Mouse (Mus musculus): ENCODE measurements around the gene Fbxo42. TPM values are rescaled to one million over a fixed set of nuclear protein-coding genes. Genes with fewer than 3 reads are reported as not detected.
A peak's percentile ranks its signal among the peaks of the same experiment; 100 is the strongest.

Fbxo42 gene
- polyA plus RNA-seq, 1 experiment from 2014 or later, result 31.7 TPM

DNA sequence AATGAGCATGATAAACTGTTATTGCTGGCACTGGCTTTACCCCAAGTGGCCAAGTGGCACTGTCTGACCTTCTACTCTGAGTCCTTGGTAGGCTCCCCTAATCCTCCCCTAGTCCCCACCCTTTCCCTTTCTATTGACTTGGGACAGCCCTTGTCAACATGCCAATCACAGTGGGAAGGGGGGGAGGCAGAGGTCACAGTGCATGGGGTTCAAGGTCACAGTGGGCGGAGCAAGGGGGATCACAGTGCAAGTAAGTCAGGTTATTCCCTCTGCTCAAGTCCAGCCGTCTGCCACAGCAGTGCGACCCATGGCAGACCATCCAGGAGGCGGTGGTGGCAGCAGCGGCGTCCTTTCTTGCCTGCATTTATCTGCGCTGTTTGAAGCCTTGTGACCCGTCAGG lies 32.3 kb upstream of the Fbxo42 start:
- H3K4me1 ChIP-seq (ENCODE audit: control insufficient read depth, insufficient read depth, low read length), result no peaks in the 10 kb centered on the region; the same call in 1 of the 2 replicates
- 94% methylated on average over 8 of the region's 8 CpGs for WGBS
- H3K4me3 ChIP-seq (ENCODE audit: low read depth, low read length), result no peak overlapping the region
- no peaks in the 10 kb centered on the region for H3K9me3 ChIP-seq (ENCODE audit: control insufficient read depth, low read length)
- H3K4me2 ChIP-seq (ENCODE audit: low read depth, low read length), result no peak overlapping the region
- peaks cover 39% of the 10 kb centered on the region for H3K36me3 ChIP-seq (ENCODE audit: control insufficient read depth, insufficient read depth, low read length)
- ATAC-seq (ENCODE audit: low read depth), result no peak
- H3K27ac ChIP-seq (ENCODE audit: low read depth, low read length), result no peak overlapping the region
- H3K27me3 ChIP-seq (ENCODE audit: control insufficient read depth, insufficient read depth, low read length), result no peaks in the 10 kb centered on the region
- no peak overlapping the region for H3K9ac ChIP-seq (replicated peaks; ENCODE audit: low read depth, low read length)

DNA sequence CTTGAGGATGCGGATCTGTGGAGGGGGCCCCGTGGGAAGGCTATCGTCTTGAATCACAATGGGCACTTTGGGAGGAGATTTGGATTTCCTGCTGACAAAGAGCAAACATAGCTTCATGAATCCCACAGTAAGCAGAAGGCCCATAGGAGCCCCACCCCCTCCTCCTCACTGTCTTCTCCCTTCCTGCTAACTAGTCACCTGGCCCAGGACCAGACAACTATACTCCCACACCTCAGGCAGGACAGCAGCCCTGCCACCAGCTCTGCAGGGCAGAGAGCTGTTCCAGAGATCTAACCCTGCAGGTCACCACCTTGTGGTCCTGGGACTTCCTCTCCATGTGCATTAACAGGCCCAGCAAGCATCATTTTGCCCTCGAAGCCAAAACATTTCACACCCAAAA lies 29.0 kb upstream of the Fbxo42 start:
- no peaks in the 10 kb centered on the region for H3K27me3 ChIP-seq (ENCODE audit: control insufficient read depth, insufficient read depth, low read length)
- ATAC-seq (ENCODE audit: low read depth), result no peak
- peaks cover 6% of the 10 kb centered on the region; the same call in 1 of the 2 replicates for H3K4me1 ChIP-seq (ENCODE audit: control insufficient read depth, insufficient read depth, low read length)
- H3K9ac ChIP-seq (replicated peaks; ENCODE audit: low read depth, low read length), result no peak overlapping the region
- peaks cover 31% of the 10 kb centered on the region for H3K36me3 ChIP-seq (ENCODE audit: control insufficient read depth, insufficient read depth, low read length)
- no peak overlapping the region for H3K27ac ChIP-seq (ENCODE audit: low read depth, low read length)
- no peaks in the 10 kb centered on the region for H3K9me3 ChIP-seq (ENCODE audit: control insufficient read depth, low read length)
- no peak overlapping the region for H3K4me2 ChIP-seq (ENCODE audit: low read depth, low read length)
- no peak overlapping the region for H3K4me3 ChIP-seq (ENCODE audit: low read depth, low read length)
- 73% methylated on average over 4 of the region's 4 CpGs for WGBS

DNA sequence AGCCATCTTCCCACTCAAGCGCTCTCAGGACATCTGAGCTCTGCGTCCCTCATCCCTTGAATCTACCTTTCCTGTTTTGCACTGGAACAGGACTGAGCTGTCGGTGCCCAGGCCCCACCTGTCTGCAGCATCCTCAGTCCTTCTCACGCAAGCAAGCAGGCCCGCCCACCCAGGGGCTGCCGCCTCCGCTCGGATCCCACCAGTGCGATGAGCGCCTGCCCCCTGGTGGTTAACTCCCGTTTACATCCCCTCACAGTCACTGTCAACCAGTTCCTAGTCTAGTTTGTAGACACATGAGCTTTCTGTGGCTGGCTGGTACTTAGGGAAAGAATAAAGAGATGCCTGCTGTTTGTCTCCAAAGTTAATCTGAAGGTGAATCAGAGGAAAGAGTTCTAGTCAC lies 27.0 kb upstream of the Fbxo42 start:
- Histone ChIP-seq H3K27ac (ENCODE audit: low read depth, low read length) (no peak overlapping the region), H3K9ac (replicated peaks; ENCODE audit: low read depth, low read length) (no peak overlapping the region), H3K4me1 (ENCODE audit: control insufficient read depth, insufficient read depth, low read length) (peaks cover 6% of the 10 kb centered on the region; the same call in 1 of the 2 replicates), H3K4me3 (ENCODE audit: low read depth, low read length) (no peak overlapping the region), H3K9me3 (ENCODE audit: control insufficient read depth, low read length) (no peaks in the 10 kb centered on the region), H3K27me3 (ENCODE audit: control insufficient read depth, insufficient read depth, low read length) (no peaks in the 10 kb centered on the region), H3K36me3 (ENCODE audit: control insufficient read depth, insufficient read depth, low read length) (peaks cover 20% of the 10 kb centered on the region), H3K4me2 (ENCODE audit: low read depth, low read length) (no peak overlapping the region)
- WGBS, result 22% methylated on average over 11 of the region's 11 CpGs
- ATAC-seq (ENCODE audit: low read depth), result peak; percentile 78

DNA sequence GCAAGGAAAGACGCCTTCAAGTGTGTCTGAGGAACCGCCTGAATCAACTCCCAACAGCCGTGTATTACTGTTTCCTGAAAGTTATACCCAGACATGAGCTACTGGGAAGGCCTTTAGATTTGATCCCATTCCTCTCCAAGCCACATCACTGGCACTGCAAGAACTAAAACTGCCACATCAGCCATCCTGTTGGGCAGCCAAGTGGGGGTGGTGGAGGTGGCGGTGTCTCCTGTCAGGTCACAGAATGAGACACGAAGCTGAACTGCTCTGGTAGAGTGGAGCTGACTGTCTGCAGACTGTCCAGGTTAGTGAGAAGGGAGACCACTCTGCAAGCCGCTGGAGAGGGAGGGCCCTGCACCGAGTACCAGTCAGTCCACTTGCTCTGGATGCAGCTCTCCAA lies 25.1 kb upstream of the Fbxo42 start:
- WGBS, result 89% methylated on average over 7 of the region's 7 CpGs
- Histone ChIP-seq H3K4me2 (ENCODE audit: low read depth, low read length) (no peak overlapping the region), H3K36me3 (ENCODE audit: control insufficient read depth, insufficient read depth, low read length) (0 out of 2 replicates have a peak, but pooled peaks cover 8% of the 10 kb centered on the region), H3K4me3 (ENCODE audit: low read depth, low read length) (no peak overlapping the region), H3K4me1 (ENCODE audit: control insufficient read depth, insufficient read depth, low read length) (peaks cover 6% of the 10 kb centered on the region; the same call in 1 of the 2 replicates), H3K9me3 (ENCODE audit: control insufficient read depth, low read length) (no peaks in the 10 kb centered on the region), H3K27ac (ENCODE audit: low read depth, low read length) (no peak overlapping the region), H3K27me3 (ENCODE audit: control insufficient read depth, insufficient read depth, low read length) (no peaks in the 10 kb centered on the region), H3K9ac (replicated peaks; ENCODE audit: low read depth, low read length) (no peak overlapping the region)
- ATAC-seq (ENCODE audit: low read depth), result no peak

DNA sequence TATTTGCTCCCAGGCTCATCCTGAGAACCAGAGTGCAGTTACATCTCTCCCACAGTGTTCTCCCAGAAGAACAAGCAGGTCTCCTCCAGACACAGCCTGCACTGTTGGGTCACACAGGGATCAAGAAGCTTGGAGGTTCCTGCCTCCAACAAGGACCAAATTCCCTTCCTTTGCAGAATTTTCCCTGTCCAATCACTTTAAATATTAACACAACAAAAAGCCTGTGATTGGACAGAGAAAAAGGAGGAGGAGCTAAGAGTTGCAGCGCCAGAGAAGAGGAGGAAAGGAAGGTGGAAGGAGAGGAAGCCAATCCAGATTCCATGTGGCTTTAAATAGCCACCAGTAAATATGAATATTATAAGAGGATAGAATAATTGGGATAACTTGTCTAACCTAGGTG lies 24.6 kb upstream of the Fbxo42 start:
- Histone ChIP-seq H3K27me3 (ENCODE audit: control insufficient read depth, insufficient read depth, low read length) (no peaks in the 10 kb centered on the region), H3K9ac (replicated peaks; ENCODE audit: low read depth, low read length) (no peak overlapping the region), H3K4me3 (ENCODE audit: low read depth, low read length) (no peak overlapping the region), H3K36me3 (ENCODE audit: control insufficient read depth, insufficient read depth, low read length) (0 out of 2 replicates have a peak, but pooled peaks cover 4% of the 10 kb centered on the region), H3K9me3 (ENCODE audit: control insufficient read depth, low read length) (no peaks in the 10 kb centered on the region), H3K4me2 (ENCODE audit: low read depth, low read length) (no peak overlapping the region), H3K4me1 (ENCODE audit: control insufficient read depth, insufficient read depth, low read length) (peaks cover 6% of the 10 kb centered on the region; the same call in 1 of the 2 replicates), H3K27ac (ENCODE audit: low read depth, low read length) (no peak overlapping the region)
- ATAC-seq (ENCODE audit: low read depth), result no peak
- 35% methylated on average over 1 of the region's 1 CpGs for WGBS

DNA sequence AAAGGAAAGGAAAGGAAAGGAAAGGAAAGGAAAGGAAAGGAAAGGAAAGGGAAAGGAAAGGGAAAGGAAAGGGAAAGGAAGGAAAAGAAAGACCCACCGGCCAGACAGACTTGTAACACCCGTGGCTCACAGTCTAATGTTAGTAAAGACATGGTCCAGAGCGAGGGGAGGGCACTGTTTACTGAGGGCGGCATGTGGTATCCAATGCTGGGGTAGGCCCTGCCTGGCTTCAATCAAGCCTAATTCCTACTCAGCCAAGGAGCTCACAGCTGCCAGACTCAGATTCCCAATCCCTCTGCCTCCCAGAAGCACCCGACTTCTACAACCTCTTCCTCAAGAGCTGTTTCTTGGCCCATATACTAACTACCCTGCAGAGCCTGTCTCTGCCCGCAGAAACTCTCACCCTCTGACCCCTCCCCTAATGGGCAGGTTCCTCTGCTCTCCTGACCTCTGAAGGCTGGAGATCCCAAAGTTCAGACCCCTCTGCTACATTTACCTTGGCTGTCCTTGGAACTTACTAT lies 18.5 kb upstream of the Fbxo42 start:
- no peak overlapping the region for H3K27ac ChIP-seq (ENCODE audit: low read depth, low read length)
- WGBS, result 76% methylated on average over 6 of the region's 6 CpGs
- ATAC-seq (ENCODE audit: low read depth), result no peak
- no peak overlapping the region for H3K4me3 ChIP-seq (ENCODE audit: low read depth, low read length)
- H3K9ac ChIP-seq (replicated peaks; ENCODE audit: low read depth, low read length), result no peak overlapping the region
- H3K4me2 ChIP-seq (ENCODE audit: low read depth, low read length), result no peak overlapping the region
- H3K9me3 ChIP-seq (ENCODE audit: control insufficient read depth, low read length), result no peaks in the 10 kb centered on the region
- no peaks in the 10 kb centered on the region for H3K36me3 ChIP-seq (ENCODE audit: control insufficient read depth, insufficient read depth, low read length)
- H3K4me1 ChIP-seq (ENCODE audit: control insufficient read depth, insufficient read depth, low read length), result peaks cover 11% of the 10 kb centered on the region
- no peaks in the 10 kb centered on the region for H3K27me3 ChIP-seq (ENCODE audit: control insufficient read depth, insufficient read depth, low read length)

DNA sequence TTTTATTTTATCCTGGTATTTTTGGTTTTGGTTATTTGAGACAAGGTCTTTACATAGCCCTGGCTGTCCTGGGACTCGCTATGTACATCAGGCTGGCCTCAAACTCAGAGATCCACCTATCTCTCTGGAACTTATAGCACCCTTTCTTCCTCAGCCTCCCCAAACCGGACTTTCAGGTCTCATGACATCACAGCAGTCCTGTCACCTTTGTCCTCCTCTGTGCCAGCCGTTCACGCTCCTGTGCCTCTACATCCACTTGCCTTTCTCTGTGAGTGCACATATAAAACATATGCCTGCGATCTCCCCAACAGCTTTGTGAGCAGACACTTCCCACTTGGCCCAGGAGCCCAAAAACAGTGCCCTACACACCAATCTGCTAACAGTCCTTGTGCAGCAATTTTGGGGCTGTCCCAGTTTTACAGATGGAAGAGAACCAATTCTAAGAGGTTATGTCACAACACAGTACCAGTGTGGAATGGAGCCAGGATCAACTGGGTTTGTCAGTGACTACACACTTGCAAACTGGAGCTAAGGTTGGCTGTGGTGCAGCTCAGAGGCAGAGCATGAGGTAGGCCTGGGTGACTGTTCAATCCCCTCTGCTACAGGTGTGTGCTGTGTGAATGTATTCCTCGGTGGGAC lies 16.9 kb upstream of the Fbxo42 start:
- 81% methylated on average over 6 of the region's 6 CpGs for WGBS
- ATAC-seq (ENCODE audit: low read depth), result no peak
- Histone ChIP-seq H3K4me1 (ENCODE audit: control insufficient read depth, insufficient read depth, low read length) (peaks cover 17% of the 10 kb centered on the region), H3K9me3 (ENCODE audit: control insufficient read depth, low read length) (no peaks in the 10 kb centered on the region), H3K36me3 (ENCODE audit: control insufficient read depth, insufficient read depth, low read length) (no peaks in the 10 kb centered on the region), H3K4me3 (ENCODE audit: low read depth, low read length) (no peak overlapping the region), H3K9ac (replicated peaks; ENCODE audit: low read depth, low read length) (no peak overlapping the region), H3K4me2 (ENCODE audit: low read depth, low read length) (no peak overlapping the region), H3K27ac (ENCODE audit: low read depth, low read length) (peak overlapping the region; percentile 41), H3K27me3 (ENCODE audit: control insufficient read depth, insufficient read depth, low read length) (no peaks in the 10 kb centered on the region)

DNA sequence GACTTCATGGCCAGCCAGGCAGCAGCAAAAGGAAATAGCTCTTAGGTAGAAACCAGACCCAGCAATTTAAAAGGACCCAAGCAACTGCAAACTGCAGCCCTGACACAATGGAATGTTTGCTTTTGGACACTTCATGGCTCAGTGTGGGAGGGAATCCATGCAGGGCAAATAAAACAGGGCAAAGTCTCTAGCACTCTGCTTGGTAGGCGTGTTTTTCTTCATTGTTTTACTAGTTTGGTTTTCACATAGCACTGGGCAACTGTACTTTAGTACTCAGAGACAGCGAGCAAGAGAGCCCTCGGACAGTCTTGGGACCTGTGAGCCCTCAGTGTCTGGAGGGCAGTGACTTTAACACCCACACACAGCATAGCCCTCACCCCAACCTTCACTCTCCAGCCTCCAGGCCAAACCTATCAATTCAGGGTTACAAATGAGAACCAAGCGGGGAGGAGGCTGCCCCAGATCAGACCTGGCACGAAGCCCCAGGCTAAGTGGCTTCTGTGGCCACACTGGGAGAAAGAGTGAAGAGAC lies 16.1 kb upstream of the Fbxo42 start:
- no peaks in the 10 kb centered on the region for H3K9me3 ChIP-seq (ENCODE audit: control insufficient read depth, low read length)
- no peak for ATAC-seq (ENCODE audit: low read depth)
- no peak overlapping the region for H3K9ac ChIP-seq (replicated peaks; ENCODE audit: low read depth, low read length)
- H3K36me3 ChIP-seq (ENCODE audit: control insufficient read depth, insufficient read depth, low read length), result no peaks in the 10 kb centered on the region
- H3K27ac ChIP-seq (ENCODE audit: low read depth, low read length), result peak overlapping the region; percentile 41
- no peak overlapping the region for H3K4me3 ChIP-seq (ENCODE audit: low read depth, low read length)
- WGBS, result 30% methylated on average over 5 of the region's 5 CpGs
- H3K4me2 ChIP-seq (ENCODE audit: low read depth, low read length), result no peak overlapping the region
- H3K4me1 ChIP-seq (ENCODE audit: control insufficient read depth, insufficient read depth, low read length), result peaks cover 19% of the 10 kb centered on the region
- H3K27me3 ChIP-seq (ENCODE audit: control insufficient read depth, insufficient read depth, low read length), result no peaks in the 10 kb centered on the region

DNA sequence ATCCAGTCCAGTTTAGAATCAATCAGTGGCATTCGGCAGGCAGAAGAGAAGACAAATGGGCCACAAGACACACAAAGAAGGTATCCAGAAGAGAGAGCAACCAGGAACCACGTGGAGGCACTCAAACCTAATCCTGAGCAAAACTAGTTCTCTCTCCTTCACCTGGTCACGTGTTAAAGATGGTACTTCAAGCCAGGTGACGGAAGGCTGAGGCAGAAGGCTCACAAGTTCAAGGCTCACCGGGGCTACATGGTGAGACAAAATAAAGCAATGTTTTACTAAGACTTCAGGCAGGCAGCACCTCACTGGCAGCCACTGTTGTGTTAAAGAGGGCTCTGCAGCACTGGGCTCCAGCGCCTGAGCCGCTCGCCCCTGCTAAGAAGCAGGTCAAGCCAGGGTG lies 15.5 kb upstream of the Fbxo42 start:
- Histone ChIP-seq H3K27ac (ENCODE audit: low read depth, low read length) (peak overlapping the region; percentile 7), H3K4me1 (ENCODE audit: control insufficient read depth, insufficient read depth, low read length) (peaks cover 25% of the 10 kb centered on the region), H3K27me3 (ENCODE audit: control insufficient read depth, insufficient read depth, low read length) (no peaks in the 10 kb centered on the region), H3K36me3 (ENCODE audit: control insufficient read depth, insufficient read depth, low read length) (no peaks in the 10 kb centered on the region), H3K9ac (replicated peaks; ENCODE audit: low read depth, low read length) (no peak overlapping the region), H3K4me3 (ENCODE audit: low read depth, low read length) (no peak overlapping the region), H3K9me3 (ENCODE audit: control insufficient read depth, low read length) (no peaks in the 10 kb centered on the region), H3K4me2 (ENCODE audit: low read depth, low read length) (no peak overlapping the region)
- ATAC-seq (ENCODE audit: low read depth), result no peak
- 48% methylated on average over 8 of the region's 8 CpGs for WGBS
